Mouse (Mus musculus) ES-Bruce4 (cell line): ENCODE results near the gene Pde6c.

Experiments
- CTCF ChIP-seq: IDR thresholded peaks from one replicate; pipeline ENCODE4 v1.8.1; 2011; ENCODE audit warnings: low read depth, low read length
- EP300 ChIP-seq: IDR thresholded peaks from 2 replicates; pipeline ENCODE4 v1.6.1; 2011; ENCODE audit warnings: low read depth, low read length; ENCODE audit not compliant: insufficient read depth
- POLR2A ChIP-seq: IDR thresholded peaks from one replicate; pipeline ENCODE4 v1.8.1; 2011; ENCODE audit warnings: low read length; ENCODE audit not compliant: insufficient read depth

DNA sequence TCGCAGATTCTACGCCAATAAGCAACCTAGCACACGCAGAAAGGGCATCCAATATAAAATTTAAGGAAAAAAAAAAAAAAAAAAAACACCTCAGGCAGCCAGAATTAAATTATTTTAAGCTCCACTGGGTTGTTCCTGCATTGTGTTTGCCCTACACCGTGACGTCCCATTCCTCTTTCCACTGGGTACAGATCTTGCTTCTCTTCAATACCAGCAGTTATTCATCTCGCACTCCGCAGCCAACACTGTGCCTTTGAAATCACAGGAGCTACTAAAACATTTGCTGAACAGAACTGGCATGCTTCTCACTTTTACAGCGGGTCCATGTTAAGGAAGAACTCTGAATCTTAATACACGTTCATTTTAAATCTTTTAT is 92.1 kb downstream of the Pde6c start:
- no peak for TF ChIP-seq CTCF
- no peak for TF ChIP-seq POLR2A
- TF ChIP-seq EP300, result no peak
